Mouse (Mus musculus) hindbrain, postnatal 0 days (tissue): ENCODE data around the gene Prkag2. TPM values are rescaled to one million over a fixed set of nuclear protein-coding genes. Genes with fewer than 3 reads are reported as not detected.
A peak's percentile ranks its signal among the peaks of the same experiment; 100 is the strongest.

ENCODE experiments used
- ATAC-seq: fragments of 200-750 bp; cut with Nextera tagmentation; 2 replicates; pipeline ENCODE4 v1.8.0; 2017; ENCODE audit warnings: mild to moderate bottlenecking, moderate TSS enrichment, moderate library complexity
- DNase-seq: peaks from one replicate; pipeline ENCODE4 v3.0.0-alpha.2; 2015; ENCODE audit warnings: low spot score
- H3K27ac ChIP-seq: fragments of 300-500 bp; sonication (generic); 2 replicates; pipeline ENCODE4 v1.5.1; 2014; ENCODE audit warnings: mild to moderate bottlenecking
- H3K27me3 ChIP-seq: fragments of 300-500 bp; sonication (generic); 2 replicates; pipeline ENCODE4 v1.6.1; 2014; ENCODE audit warnings: low read length, mixed read lengths; ENCODE audit not compliant: insufficient read depth
- H3K36me3 ChIP-seq: fragments of 300-500 bp; sonication (generic); 2 replicates; pipeline ENCODE4 v1.6.1; 2014; ENCODE audit warnings: low read length, mixed read lengths; ENCODE audit not compliant: insufficient read depth
- H3K4me1 ChIP-seq: fragments of 300-500 bp; sonication (generic); 2 replicates; pipeline ENCODE4 v1.6.1; 2014; ENCODE audit warnings: antibody characterized with exemption, low read length, mixed read lengths; ENCODE audit not compliant: insufficient read depth
- H3K4me2 ChIP-seq: fragments of 300-500 bp; sonication (generic); 2 replicates; pipeline ENCODE4 v1.6.1; 2014; ENCODE audit warnings: low read depth, mild to moderate bottlenecking, low read length, moderate library complexity, mixed read lengths
- H3K4me3 ChIP-seq: fragments of 300-500 bp; sonication (generic); 2 replicates; pipeline ENCODE4 v1.5.1; 2014; ENCODE audit warnings: low read length
- H3K9ac ChIP-seq: fragments of 300-500 bp; sonication (generic); replicated peaks from 2 replicates; pipeline ENCODE4 v1.6.1; 2014; ENCODE audit warnings: mild to moderate bottlenecking, low read length, moderate library complexity, mixed read lengths
- H3K9me3 ChIP-seq: fragments of 300-500 bp; sonication (generic); 2 replicates; pipeline ENCODE4 v1.6.1; 2016; ENCODE audit warnings: low read length, mixed read lengths
- CTCF ChIP-seq: IDR thresholded peaks from 2 replicates; pipeline ENCODE4 v1.5.1; 2016; ENCODE audit warnings: antibody characterized with exemption, control low read depth, low read depth
- WGBS: fragments of 180-500 bp; shearing (Covaris S2); extraction: QIAGEN DNeasy Blood & Tissue Kit; methylation state at CpG from one replicate; pipeline ENCODE4 v1.1.7; 2014; 5-methylcytosine and 5-hydroxymethylcytosine counted together
- polyA plus RNA-seq: library from polyadenylated mRNA; unstranded; fragments of >200 nt; fragmentation: Nextera tagmentation; extraction: Ambion mirVana; gene quantifications from 2 replicates; pipeline ENCODE4 v1.2.1, GENCODE M21; 2015
- total RNA-seq: library from RNA; depleted of rRNA; stranded (reverse); fragments of >200 nt; gene quantifications from 2 replicates; pipeline ENCODE4 v1.2.3, GENCODE M21; 2014

The Prkag2 gene
- total and polyA plus RNA-seq, 2 experiments from 2014 or later = 38.3 to 86.4 TPM

DNA sequence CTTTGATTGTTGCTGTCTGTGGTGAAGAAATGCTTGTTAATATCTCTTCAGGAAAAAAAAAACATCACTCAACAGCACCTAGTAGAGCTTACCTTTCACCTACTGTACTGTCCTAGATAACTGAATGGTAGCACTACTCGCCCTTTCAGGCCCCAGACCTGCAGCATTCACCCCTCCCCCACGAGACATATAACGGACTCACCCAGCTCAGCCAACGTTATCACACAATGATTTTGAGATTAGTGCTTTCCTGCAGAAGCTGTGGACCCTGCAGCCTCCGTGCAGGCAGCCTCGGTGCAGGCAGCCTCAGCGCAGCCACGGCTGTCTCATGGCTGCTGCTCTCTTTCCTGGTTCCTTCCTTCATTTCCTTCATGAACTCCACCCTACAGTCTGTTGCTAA, 164.0 kb downstream of the Prkag2 start:
- WGBS = 85% methylated on average over 8 of the region's 8 CpGs
- Histone ChIP-seq H3K4me3 (no peak overlapping the region), H3K36me3 (no peaks in the 10 kb centered on the region), H3K9ac (no peak overlapping the region), H3K9me3 (no peaks in the 10 kb centered on the region; the same call in 1 of the 2 replicates), H3K4me2 (no peak overlapping the region), H3K27me3 (no peaks in the 10 kb centered on the region), H3K4me1 (no peaks in the 10 kb centered on the region), H3K27ac (no peak overlapping the region)
- TF ChIP-seq CTCF = no peak
- ATAC-seq (no peak), DNase-seq (no peak)

DNA sequence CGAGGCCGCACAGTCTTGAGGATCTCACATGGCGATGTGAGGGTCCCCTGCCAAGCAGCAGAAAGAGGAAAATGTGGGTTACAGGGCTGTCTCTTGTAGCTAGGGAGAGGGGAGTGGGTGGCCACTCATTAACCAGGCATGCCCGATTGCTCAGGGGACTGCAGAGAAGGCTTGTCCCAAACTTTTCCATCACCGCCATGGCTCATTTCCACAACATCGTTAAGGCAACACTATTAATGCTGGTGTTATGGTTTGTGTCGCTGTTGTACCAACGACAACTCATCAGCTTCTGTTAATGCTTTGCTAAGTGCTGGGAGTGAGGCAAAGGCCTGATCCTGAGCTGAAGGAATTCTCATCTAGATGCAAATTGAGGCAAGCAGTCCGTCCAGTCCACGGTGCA, 165.0 kb downstream of the Prkag2 start:
- DNase-seq (no peak), ATAC-seq (no peak)
- no peaks in the 10 kb centered on the region for H3K27me3 ChIP-seq
- 78% methylated on average over 10 of the region's 10 CpGs for WGBS
- H3K4me2 ChIP-seq = no peak overlapping the region
- H3K4me1 ChIP-seq = no peaks in the 10 kb centered on the region
- H3K27ac ChIP-seq = no peak overlapping the region
- H3K4me3 ChIP-seq = no peak overlapping the region
- H3K9ac ChIP-seq = no peak overlapping the region
- no peaks in the 10 kb centered on the region for H3K36me3 ChIP-seq
- H3K9me3 ChIP-seq = no peaks in the 10 kb centered on the region; the same call in 1 of the 2 replicates
- TF ChIP-seq CTCF = no peak

GRCm38 (mm10) chr5:24933760-24934159, 166.7 kb downstream of the Prkag2 start:
- Histone ChIP-seq H3K27me3 (no peaks in the 10 kb centered on the region), H3K4me2 (no peak overlapping the region), H3K27ac (no peak overlapping the region), H3K4me1 (no peaks in the 10 kb centered on the region), H3K4me3 (no peak overlapping the region), H3K9me3 (no peaks in the 10 kb centered on the region; the same call in 1 of the 2 replicates), H3K9ac (no peak overlapping the region), H3K36me3 (no peaks in the 10 kb centered on the region)
- WGBS = 98% methylated on average over 1 of the region's 1 CpGs
- DNase-seq (no peak), ATAC-seq (no peak)
- TF ChIP-seq CTCF = 0 out of 2 replicates have a peak, but pooled peaks have one; percentile 33

GRCm38 (mm10) chr5:24931578-24932185, 168.8 kb downstream of the Prkag2 start:
- no peak for DNase-seq
- Histone ChIP-seq H3K4me1 (no peaks in the 10 kb centered on the region), H3K36me3 (no peaks in the 10 kb centered on the region), H3K27ac (no peak overlapping the region), H3K9me3 (no peaks in the 10 kb centered on the region; the same call in 1 of the 2 replicates), H3K27me3 (no peaks in the 10 kb centered on the region), H3K4me3 (no peak overlapping the region), H3K4me2 (no peak overlapping the region), H3K9ac (no peak overlapping the region)
- no peak for ATAC-seq
- no peak for TF ChIP-seq CTCF
- WGBS = 66% methylated on average over 10 of the region's 10 CpGs

- no peak for TF ChIP-seq CTCF
- Histone ChIP-seq H3K27ac (no peak overlapping the region), H3K9ac (no peak overlapping the region), H3K4me3 (no peak overlapping the region), H3K4me1 (no peaks in the 10 kb centered on the region), H3K4me2 (no peak overlapping the region), H3K27me3 (no peaks in the 10 kb centered on the region), H3K9me3 (no peaks in the 10 kb centered on the region; the same call in 1 of the 2 replicates), H3K36me3 (no peaks in the 10 kb centered on the region)
- DNase-seq = no peak
- no peak for ATAC-seq
- 76% methylated on average over 8 of the region's 8 CpGs for WGBS
These were observed 169.4 kb downstream of the Prkag2 start for GRCm38 (mm10) chr5:24930831-24931577.

DNA sequence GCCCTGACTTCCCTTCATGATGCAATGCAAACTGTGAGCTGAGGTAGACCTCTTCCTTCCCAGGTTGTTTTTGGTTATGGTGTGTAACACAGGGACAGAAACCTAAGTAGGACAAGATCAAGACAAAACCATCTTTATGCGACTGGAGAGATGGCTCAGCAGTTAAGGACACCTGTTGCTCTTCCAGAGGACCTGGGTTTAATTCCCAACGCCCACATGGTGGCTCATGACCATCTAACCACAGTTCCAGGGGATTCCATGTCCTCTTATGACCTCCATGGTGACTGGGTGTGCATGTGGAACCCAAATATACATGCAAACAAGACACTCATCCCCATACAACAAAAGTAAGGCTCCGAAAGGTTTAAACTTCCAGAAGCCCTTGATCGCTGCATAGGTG, 171.6 kb downstream of the Prkag2 start:
- no peak for TF ChIP-seq CTCF
- DNase-seq (no peak), ATAC-seq (no peak)
- Histone ChIP-seq H3K4me3 (no peak overlapping the region), H3K4me2 (no peak overlapping the region), H3K27ac (no peak overlapping the region), H3K9me3 (no peaks in the 10 kb centered on the region), H3K9ac (no peak overlapping the region), H3K4me1 (no peaks in the 10 kb centered on the region), H3K36me3 (no peaks in the 10 kb centered on the region), H3K27me3 (no peaks in the 10 kb centered on the region)
- 91% methylated on average over 4 of the region's 4 CpGs for WGBS

DNA sequence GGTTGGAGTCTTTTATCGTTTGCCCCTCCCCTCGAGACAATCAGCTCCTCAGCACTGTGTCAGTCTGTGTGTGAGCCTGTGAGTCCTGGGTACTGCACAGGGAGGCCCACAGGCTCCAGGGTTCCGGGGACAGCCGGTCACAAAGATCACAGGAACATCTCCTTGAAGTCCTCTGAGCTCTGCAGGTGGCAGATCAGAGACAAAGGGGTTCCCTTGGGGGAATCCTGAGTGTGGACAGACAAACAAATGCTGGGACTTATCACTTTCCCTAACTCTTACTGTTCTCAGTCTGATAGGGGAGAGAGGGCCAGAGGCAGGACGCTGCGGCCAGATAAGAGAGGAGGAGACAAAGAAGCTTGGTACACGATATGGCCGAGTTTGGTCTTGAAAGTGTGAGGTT, 172.7 kb downstream of the Prkag2 start:
- no peak overlapping the region for H3K27ac ChIP-seq
- TF ChIP-seq CTCF = no peak
- no peaks in the 10 kb centered on the region for H3K27me3 ChIP-seq
- H3K4me3 ChIP-seq = no peak overlapping the region
- H3K36me3 ChIP-seq = no peaks in the 10 kb centered on the region
- WGBS = 20% methylated on average over 8 of the region's 8 CpGs
- no peak overlapping the region for H3K4me2 ChIP-seq
- ATAC-seq (no peak), DNase-seq (no peak)
- H3K9ac ChIP-seq = no peak overlapping the region
- no peaks in the 10 kb centered on the region for H3K9me3 ChIP-seq
- no peaks in the 10 kb centered on the region for H3K4me1 ChIP-seq
